Mouse (Mus musculus): Measurements from ENCODE around the gene Zfp970. TPM values are rescaled to one million over a fixed set of nuclear protein-coding genes. Genes with fewer than 3 reads are reported as not detected.
A peak's percentile ranks its signal among the peaks of the same experiment; 100 is the strongest.
"Not testable (repeated sequence)": the region's sequence is repeated elsewhere in the genome, so short reads cannot be mapped to it uniquely, and the experiment has no call there.

The Zfp970 gene
- 10 to 100 TPM; 23.1 to 28.5 TPM for total RNA-seq (2021)
- long read RNA-seq, experiment 1, transcript Zfp970-201 (4 exons, 794 nt) = major isoform, 5 of 14 reads
- long read RNA-seq, experiment 1, partial matches to known transcripts = 4 of 14 reads
- long read RNA-seq, experiment 1, other reads (novel, unspliced or antisense) = 5 of 14 reads
- long read RNA-seq, experiment 2, partial matches to known transcripts = 4 of 16 reads
- long read RNA-seq, experiment 2, other reads (novel, unspliced or antisense) = 7 of 16 reads

DNA sequence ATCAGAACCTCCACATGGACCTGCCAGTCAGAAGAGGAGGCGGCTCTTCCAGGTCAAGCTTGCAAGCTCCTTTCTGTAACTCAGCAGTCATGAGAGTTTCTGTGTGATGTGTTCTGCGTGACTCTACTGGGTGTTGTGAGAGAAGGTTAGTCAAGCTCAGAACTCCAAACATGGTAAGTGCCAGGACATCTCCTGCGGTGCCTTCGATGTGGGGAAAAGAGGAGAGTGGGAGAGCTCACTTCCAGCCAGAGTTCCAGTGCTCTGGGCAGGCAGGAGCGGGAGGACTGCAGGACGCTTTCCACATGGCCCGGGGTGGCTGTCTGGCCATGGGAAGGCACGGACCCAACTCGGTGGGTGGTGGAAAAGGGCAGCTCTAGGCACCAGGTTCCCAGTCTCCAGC lies at the start of gene Zfp970:
Gene Zfp970 (plus strand): TSS at position 58 of the 400 bp plus-strand sequence.
- peak in 1 of 2 experiments; percentile 16 for DNase-seq (ENCODE audit: low spot score in 2 of 2)

- DNase-seq (ENCODE audit: low spot score in 2 of 2) = not testable (repeated sequence)
Measured at GRCm38 (mm10) chr2:177468222-177468621, 3.7 kb downstream of the Zfp970 start.

DNA sequence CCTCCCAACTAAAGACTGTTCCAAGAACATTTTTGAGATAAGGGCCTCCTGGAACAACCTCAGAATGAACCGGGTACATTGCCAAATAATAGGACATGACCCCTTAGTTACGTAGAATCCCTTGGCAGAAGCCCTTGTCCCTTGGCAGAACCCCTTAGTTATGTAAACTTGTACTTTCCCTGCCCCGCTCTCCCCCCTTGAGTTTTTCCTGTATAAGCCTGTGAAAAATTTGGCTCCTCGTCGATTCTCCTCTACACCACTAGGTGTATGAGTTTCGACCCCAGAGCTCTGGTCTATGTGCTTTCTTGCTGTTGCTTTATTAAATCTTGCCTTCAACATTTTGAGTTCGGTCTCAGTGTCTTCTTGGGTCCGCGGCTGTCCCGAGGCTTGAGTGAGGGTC lies 7.7 kb downstream of the Zfp970 start:
- DNase-seq (ENCODE audit: low spot score in 2 of 2) = not testable (repeated sequence)

DNA sequence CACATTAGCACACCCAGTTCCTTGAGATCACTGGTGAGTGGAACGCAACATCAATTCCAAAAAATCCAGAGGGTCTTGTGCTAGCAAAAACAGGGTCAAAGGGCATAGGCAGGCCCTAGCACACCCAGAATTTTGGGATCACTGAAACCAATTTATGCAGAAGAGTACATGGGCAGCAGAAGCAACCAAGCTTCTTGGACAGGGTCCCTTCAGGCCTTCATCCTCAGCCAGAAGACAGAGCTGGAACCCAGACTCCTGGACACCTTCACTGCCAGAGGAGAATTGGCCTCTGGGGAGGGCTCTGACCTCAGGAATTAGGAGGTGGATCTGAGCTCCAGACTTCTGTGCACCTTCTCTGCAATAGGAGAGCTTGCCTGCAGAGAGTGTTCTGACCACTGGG lies 17.4 kb downstream of the Zfp970 start:
- DNase-seq (ENCODE audit: low spot score in 2 of 2) = not testable (repeated sequence)

GRCm38 (mm10) chr2:177483238-177483948 lies 18.9 kb downstream of the Zfp970 start:
- not testable (repeated sequence) for DNase-seq (ENCODE audit: low spot score in 2 of 2)

DNA sequence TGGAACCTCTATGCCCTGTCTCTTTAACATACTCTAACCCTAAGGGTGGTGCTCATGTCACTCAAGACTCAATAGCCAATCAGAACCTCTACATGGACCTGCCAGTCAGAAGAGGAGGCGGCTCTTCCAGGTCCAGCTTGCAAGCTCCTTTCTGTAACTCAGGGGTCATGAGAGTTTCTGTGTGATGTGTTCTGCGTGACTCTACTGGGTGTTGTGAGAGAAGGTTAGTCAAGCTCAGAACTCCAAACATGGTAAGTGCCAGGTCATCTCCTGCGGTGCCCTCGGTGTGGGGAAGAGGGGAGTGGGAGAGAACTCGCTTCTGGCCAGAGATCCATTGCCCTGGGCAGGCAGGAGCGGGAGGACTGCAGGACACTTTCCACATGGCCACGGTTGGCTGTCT lies 33.5 kb downstream of the Zfp970 start, which contains the start of gene Gm14403:
Gene Gm14403 (plus strand): TSS at position 149 of the 400 bp plus-strand sequence.
- not testable (repeated sequence) for DNase-seq (ENCODE audit: low spot score in 2 of 2)

- DNase-seq (ENCODE audit: low spot score in 2 of 2) = not testable (repeated sequence)
Measured at GRCm38 (mm10) chr2:177499182-177499581, 34.6 kb downstream of the Zfp970 start.

DNA sequence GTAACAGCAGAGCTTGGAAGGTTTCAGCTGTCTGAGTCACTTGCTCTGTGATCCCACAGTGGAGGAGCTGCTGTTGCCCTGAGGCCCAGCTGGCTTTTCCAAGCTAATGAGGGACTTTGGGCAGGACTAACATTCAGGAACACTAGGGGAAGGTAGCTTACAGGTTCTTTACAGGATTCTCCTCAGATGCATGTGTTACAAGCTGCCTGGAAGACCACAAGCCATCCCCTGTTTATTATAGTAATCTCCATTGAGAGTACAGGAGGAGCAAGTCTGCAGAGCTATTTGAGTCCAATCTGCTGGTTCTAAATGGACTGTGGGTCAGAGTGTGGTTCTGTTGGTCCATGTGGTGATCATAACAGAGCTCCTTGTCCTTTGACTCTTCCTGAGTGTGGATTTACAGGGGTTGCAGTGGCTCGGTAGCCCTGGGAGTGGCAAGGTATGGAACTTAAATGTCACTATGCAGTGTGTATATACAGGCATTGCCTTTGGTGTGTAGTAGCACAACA lies 40.7 kb downstream of the Zfp970 start:
- not testable (repeated sequence) for DNase-seq (ENCODE audit: low spot score in 2 of 2)

GRCm38 (mm10) chr2:177511381-177511780 lies 46.8 kb downstream of the Zfp970 start:
- not testable (repeated sequence) for DNase-seq (ENCODE audit: low spot score in 2 of 2)

DNA sequence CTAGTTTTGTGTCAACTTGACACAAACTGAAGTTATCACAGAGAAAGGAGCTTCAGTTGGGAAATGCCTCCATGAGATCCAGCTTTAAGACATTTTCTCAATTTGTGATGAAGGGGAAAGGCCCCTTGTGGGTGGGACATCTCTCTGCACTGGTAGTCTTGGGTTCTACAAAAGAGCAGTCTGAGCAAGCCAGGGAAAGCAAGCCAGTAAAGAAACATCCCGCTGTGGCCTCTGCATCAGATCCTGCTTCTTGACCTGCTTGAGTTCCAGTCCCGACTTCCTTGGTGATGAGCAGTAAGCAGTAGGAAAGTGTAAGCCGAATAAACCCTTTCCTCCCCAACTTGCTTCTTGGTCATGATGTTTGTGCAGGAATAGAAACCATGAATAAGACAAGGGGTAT lies 47.4 kb downstream of the Zfp970 start:
- DNase-seq (ENCODE audit: low spot score in 2 of 2) = not testable (repeated sequence)

DNA sequence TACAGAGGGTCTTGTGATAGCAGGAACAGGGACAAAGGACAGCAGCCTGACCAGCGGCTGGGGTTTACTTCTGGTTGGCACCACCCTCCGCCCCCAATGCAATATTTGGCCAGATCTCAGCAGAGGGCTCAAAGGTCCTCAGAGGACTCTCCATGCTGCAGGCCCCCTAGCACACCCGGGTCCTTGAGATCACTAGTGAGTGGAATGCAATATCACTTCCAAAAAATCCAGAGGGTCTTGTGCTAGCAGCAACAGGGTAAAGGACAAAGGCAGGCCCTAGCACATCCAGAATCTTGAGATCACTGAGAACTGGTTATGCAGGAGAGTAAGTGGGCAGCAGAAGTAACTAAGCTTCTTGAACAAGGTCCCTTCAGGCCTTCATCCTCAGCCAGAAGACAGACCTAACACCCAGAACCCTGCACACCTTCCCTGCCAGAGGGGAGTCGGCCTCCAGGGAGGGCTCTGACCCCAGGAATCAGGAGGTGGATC lies 49.5 kb downstream of the Zfp970 start:
- not testable (repeated sequence) for DNase-seq (ENCODE audit: low spot score in 2 of 2)

DNA sequence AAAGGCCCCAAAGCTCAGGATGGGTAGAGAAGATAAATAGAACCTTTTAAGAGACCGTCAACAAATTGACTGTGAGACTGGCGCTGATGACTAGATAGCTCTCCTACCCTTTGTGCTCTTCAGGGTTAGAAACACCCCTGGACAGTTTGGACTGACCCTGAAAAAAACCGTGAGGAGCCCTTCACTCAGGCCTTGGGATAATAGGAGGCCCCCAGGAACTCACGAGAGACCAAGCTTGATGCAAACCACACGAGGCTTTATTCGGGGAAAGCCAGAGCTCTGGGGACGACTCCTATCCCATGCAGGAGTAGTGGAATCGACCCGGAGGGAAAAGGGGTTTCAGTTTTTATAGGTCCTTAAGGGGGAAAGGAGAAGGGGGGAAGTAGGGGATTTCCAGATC lies 53.2 kb downstream of the Zfp970 start:
- DNase-seq (ENCODE audit: low spot score in 2 of 2) = not testable (repeated sequence)

DNA sequence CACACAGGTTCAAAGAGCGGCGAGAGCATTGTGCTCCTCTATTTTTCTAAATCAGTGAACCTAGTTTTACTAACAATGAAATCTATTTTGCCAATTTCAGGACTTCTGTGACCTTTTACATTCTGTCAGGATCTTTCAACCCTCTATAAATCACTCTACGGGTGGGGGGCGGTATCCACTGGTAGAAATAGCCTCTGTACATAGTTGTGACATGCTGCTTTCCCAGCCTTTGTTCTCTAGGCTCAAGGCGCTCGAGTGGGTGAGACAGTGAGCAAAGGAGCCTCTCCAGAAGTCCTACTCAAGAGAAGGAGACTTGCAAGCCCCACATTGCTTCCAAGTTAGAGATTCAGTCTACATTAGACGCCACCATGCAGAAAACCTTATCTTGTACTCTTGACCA lies 53.8 kb downstream of the Zfp970 start:
- not testable (repeated sequence) for DNase-seq (ENCODE audit: low spot score in 2 of 2)

DNA sequence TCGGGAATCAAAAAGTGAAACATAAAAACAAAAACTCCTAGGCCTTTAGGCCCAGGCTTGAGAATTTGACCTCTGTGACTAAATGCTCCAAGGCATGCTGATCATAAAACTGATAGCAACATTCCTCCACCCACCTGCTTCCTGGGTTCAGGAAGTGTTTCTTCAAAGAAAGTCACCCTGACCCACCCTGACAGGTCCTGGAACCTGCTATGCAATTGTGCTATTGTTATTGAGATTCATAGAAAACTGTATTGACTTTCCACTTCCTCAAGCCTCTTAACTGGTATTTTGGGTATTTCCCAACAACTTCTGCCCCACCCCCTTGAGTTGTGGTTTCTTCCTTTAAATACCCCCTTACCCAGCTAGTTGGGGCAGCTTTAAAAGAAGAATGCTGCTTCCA lies 54.4 kb downstream of the Zfp970 start:
- not testable (repeated sequence) for DNase-seq (ENCODE audit: low spot score in 2 of 2)

DNA sequence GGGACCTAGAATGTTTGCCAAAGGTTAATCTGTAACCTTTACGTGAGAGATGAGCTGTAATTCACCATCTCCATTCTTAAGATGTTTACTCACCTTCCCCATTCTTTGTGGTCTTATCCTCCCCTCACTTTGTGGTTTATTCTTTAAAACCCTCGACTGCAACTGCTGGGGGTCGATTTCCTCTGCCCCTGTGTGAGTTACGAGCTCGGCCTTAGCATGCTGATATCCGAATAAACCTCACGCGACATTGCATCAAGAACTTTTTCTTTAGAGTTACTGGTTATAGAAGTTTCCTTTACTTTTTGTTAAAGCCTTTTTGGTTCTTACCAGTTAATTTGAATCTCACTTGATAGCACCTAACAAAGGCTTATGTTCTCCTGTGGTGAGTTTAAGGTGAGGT lies 55.5 kb downstream of the Zfp970 start:
- no peak for DNase-seq (ENCODE audit: low spot score in 2 of 2)

DNA sequence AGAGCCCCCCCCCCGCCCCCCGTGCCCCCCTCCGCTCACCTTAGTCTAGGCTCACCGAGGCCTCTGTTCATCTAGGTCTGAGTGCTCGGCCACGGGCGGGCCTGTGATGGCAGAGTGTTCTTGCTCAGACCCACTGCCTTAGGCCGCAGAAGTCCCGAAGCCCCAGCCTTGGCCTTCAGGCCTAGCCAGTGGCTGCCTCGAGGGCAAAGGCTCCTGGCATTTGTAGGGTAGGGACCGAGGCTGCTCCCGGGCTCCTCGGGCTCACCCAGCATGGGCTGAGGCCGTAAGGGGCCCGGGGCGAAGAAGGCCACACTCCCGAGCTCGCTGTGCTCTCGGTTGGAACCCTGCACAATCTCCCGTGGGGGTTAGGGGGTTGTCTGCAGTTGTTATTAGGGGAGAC lies 58.5 kb downstream of the Zfp970 start:
- no peak for DNase-seq (ENCODE audit: low spot score in 2 of 2)

GRCm38 (mm10) chr2:177523674-177524073 lies 59.1 kb downstream of the Zfp970 start:
- DNase-seq (ENCODE audit: low spot score in 2 of 2) = not testable (repeated sequence)

DNA sequence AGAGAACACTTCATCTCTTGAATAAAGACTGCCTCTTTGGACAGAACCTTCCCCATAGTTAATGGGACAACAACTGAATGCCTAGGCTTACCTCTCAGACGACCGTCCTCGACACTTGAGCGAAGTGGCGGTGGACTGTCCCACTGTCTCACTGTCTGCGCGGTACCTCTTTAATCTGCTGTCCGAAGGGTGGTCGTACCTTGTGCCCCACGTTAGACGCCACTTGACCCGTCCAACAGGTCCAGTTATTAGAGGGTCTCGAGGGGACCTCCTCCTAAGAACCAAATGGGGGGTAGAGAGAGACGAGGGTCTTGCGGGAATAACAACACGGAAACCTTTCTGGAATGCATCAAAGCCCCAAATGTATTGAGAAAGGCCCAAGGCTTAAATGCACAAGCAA lies 59.6 kb downstream of the Zfp970 start:
- DNase-seq (ENCODE audit: low spot score in 2 of 2) = not testable (repeated sequence)

Measured in gastrocnemius, postnatal 4 days (tissue).